Mouse (Mus musculus): ENCODE measurements around the gene Bcap29. TPM values are rescaled to one million over a fixed set of nuclear protein-coding genes. Genes with fewer than 3 reads are reported as not detected.
A peak's percentile ranks its signal among the peaks of the same experiment; 100 is the strongest.
"Not testable (repeated sequence)": the region's sequence is repeated elsewhere in the genome, so short reads cannot be mapped to it uniquely, and the experiment has no call there.

The Bcap29 gene
- 10 to 100 TPM in 19 of 26 experiments, 1 to 10 TPM in 7; 6.8 to 29.4 (median 13.5) TPM for total RNA-seq (2018; cell fraction: chromatin; rRNA removed)
- 10 to 100 TPM; 24.2 to 48.9 (median 35.1) TPM for total RNA-seq (2018; cell fraction: cytosol; rRNA removed)
- total RNA-seq (2018; cell fraction: nucleus; rRNA removed): 10 to 100 TPM in 25 of 26 experiments, 1 to 10 TPM in 1; 6.0 to 54.9 (median 23.5) TPM
- polyA plus RNA-seq (2018): 38.4 to 85.4 TPM (median 50.6 TPM) in 3 replicates

- H3K4me3 ChIP-seq (ENCODE audit: inconsistent target): peak within 1 kb of the TSS; percentile 71
- peak within 1 kb of the TSS; percentile 33 for H3K27ac ChIP-seq
- no peaks in the 10 kb centered on the region for H3K36me3 ChIP-seq (ENCODE audit: inconsistent target)
- 2% methylated on average over 72 of the region's 73 CpGs for WGBS (ENCODE audit: missing documents)
- H3K79me2 ChIP-seq (ENCODE audit: inconsistent target): no peaks in the 10 kb centered on the region
These were observed at the start of gene Bcap29 for GRCm38 (mm10) chr12:31634343-31635239. TSS of gene Bcap29 (minus strand) at chr12:31634658.

GRCm38 (mm10) chr12:31667187-31667586 lies 32.7 kb upstream of the Bcap29 start:
- no peaks in the 10 kb centered on the region for H3K79me2 ChIP-seq (ENCODE audit: inconsistent target)
- no peak overlapping the region for H3K4me3 ChIP-seq (ENCODE audit: inconsistent target)
- H3K36me3 ChIP-seq (ENCODE audit: inconsistent target): peaks cover 18% of the 10 kb centered on the region
- H3K27ac ChIP-seq: no peak overlapping the region
- WGBS (ENCODE audit: missing documents): 88% methylated on average over 3 of the region's 3 CpGs

GRCm38 (mm10) chr12:31665999-31666398 lies 31.5 kb upstream of the Bcap29 start:
- Histone ChIP-seq H3K27ac (no peak overlapping the region), H3K4me3 (ENCODE audit: inconsistent target) (no peak overlapping the region), H3K36me3 (ENCODE audit: inconsistent target) (peaks cover 16% of the 10 kb centered on the region), H3K79me2 (ENCODE audit: inconsistent target) (no peaks in the 10 kb centered on the region)
- WGBS (ENCODE audit: missing documents): 89% methylated on average over 6 of the region's 6 CpGs

- peaks cover 39% of the 10 kb centered on the region; the same call in 1 of the 2 replicates for H3K79me2 ChIP-seq (ENCODE audit: inconsistent target)
- no peaks in the 10 kb centered on the region for H3K36me3 ChIP-seq (ENCODE audit: inconsistent target)
- WGBS (ENCODE audit: missing documents): 100% methylated on average over 2 of the region's 2 CpGs
- no peak overlapping the region for H3K27ac ChIP-seq
- H3K4me3 ChIP-seq (ENCODE audit: inconsistent target): no peak overlapping the region
These were observed 22.4 kb upstream of the Bcap29 start for GRCm38 (mm10) chr12:31656841-31657240.

- peak overlapping the region; percentile 87 for H3K4me3 ChIP-seq (ENCODE audit: inconsistent target)
- H3K79me2 ChIP-seq (ENCODE audit: inconsistent target): peaks cover 39% of the 10 kb centered on the region; the same call in 1 of the 2 replicates
- H3K36me3 ChIP-seq (ENCODE audit: inconsistent target): no peaks in the 10 kb centered on the region
- under 1% methylated on average over 29 of the region's 29 CpGs for WGBS (ENCODE audit: missing documents)
- H3K27ac ChIP-seq: peak overlapping the region; percentile 44
These were observed 20.6 kb upstream of the Bcap29 start for GRCm38 (mm10) chr12:31654965-31655477.

- H3K27ac ChIP-seq: peak within 1 kb of the TSS; percentile 44
These were observed 19.9 kb upstream of the Bcap29 start, which contains the start of the genes Dus4l and Cog5 for GRCm38 (mm10) chr12:31654197-31654964. TSS of gene Dus4l (minus strand) at chr12:31654826. TSS of gene Cog5 (plus strand) at chr12:31654869.

GRCm38 (mm10) chr12:31653611-31654010 lies 19.2 kb upstream of the Bcap29 start:
- Histone ChIP-seq H3K4me3 (ENCODE audit: inconsistent target) (peak overlapping the region; percentile 87; the same call in 1 of the 2 replicates), H3K36me3 (ENCODE audit: inconsistent target) (no peaks in the 10 kb centered on the region), H3K27ac (no peak overlapping the region), H3K79me2 (ENCODE audit: inconsistent target) (peaks cover 37% of the 10 kb centered on the region; the same call in 1 of the 2 replicates)
- 61% methylated on average over 5 of the region's 5 CpGs for WGBS (ENCODE audit: missing documents)

More at GRCm38 (mm10) chr12:31654197-31654964, 19.9 kb upstream of the Bcap29 start, which contains the start of the genes Dus4l and Cog5:
- WGBS (ENCODE audit: missing documents): 1% methylated on average over 44 of the region's 47 CpGs
- no peaks in the 10 kb centered on the region for H3K36me3 ChIP-seq (ENCODE audit: inconsistent target)
- peaks cover 39% of the 10 kb centered on the region; the same call in 1 of the 2 replicates for H3K79me2 ChIP-seq (ENCODE audit: inconsistent target)
- peak within 1 kb of the TSS; percentile 87 for H3K4me3 ChIP-seq (ENCODE audit: inconsistent target)

GRCm38 (mm10) chr12:31635240-31635607 lies 766 bp upstream of the Bcap29 start:
- H3K79me2 ChIP-seq (ENCODE audit: inconsistent target): no peaks in the 10 kb centered on the region
- no peak overlapping the region for H3K27ac ChIP-seq
- 85% methylated on average over 3 of the region's 3 CpGs for WGBS (ENCODE audit: missing documents)
- no peak overlapping the region for H3K4me3 ChIP-seq (ENCODE audit: inconsistent target)
- no peaks in the 10 kb centered on the region for H3K36me3 ChIP-seq (ENCODE audit: inconsistent target)

- no peaks in the 10 kb centered on the region for H3K79me2 ChIP-seq (ENCODE audit: inconsistent target)
- peak overlapping the region; percentile 71 for H3K4me3 ChIP-seq (ENCODE audit: inconsistent target)
- H3K36me3 ChIP-seq (ENCODE audit: inconsistent target): no peaks in the 10 kb centered on the region
- WGBS (ENCODE audit: missing documents): under 1% methylated on average over 13 of the region's 13 CpGs
- H3K27ac ChIP-seq: peak overlapping the region; percentile 33
These were observed 502 bp downstream of the Bcap29 start for GRCm38 (mm10) chr12:31633970-31634342.

- not testable (repeated sequence) for H3K79me2 ChIP-seq (ENCODE audit: inconsistent target); H3K4me3 ChIP-seq (ENCODE audit: inconsistent target); H3K27ac ChIP-seq
- 97% methylated on average over 7 of the region's 9 CpGs for WGBS (ENCODE audit: missing documents)
- peaks cover 13% of the 10 kb centered on the region; the same call in 1 of the 2 replicates for H3K36me3 ChIP-seq (ENCODE audit: inconsistent target)
These were observed 6.1 kb downstream of the Bcap29 start for GRCm38 (mm10) chr12:31628396-31628795.

GRCm38 (mm10) chr12:31625016-31625415 lies 9.4 kb downstream of the Bcap29 start:
- WGBS (ENCODE audit: missing documents): 100% methylated on average over 1 of the region's 1 CpGs
- Histone ChIP-seq H3K27ac (no peak overlapping the region), H3K36me3 (ENCODE audit: inconsistent target) (peaks cover 13% of the 10 kb centered on the region; the same call in 1 of the 2 replicates), H3K79me2 (ENCODE audit: inconsistent target) (no peaks in the 10 kb centered on the region), H3K4me3 (ENCODE audit: inconsistent target) (no peak overlapping the region)

- WGBS (ENCODE audit: missing documents): 95% methylated on average over 8 of the region's 8 CpGs
- peaks cover 17% of the 10 kb centered on the region for H3K36me3 ChIP-seq (ENCODE audit: inconsistent target)
These were observed 14.4 kb downstream of the Bcap29 start for GRCm38 (mm10) chr12:31620106-31620505.

GRCm38 (mm10) chr12:31613353-31613752 lies 21.1 kb downstream of the Bcap29 start:
- Histone ChIP-seq H3K79me2 (ENCODE audit: inconsistent target) (no peaks in the 10 kb centered on the region), H3K36me3 (ENCODE audit: inconsistent target) (peaks cover 13% of the 10 kb centered on the region), H3K4me3 (ENCODE audit: inconsistent target) (no peak overlapping the region), H3K27ac (no peak overlapping the region)
- 93% methylated on average over 4 of the region's 4 CpGs for WGBS (ENCODE audit: missing documents)

More at GRCm38 (mm10) chr12:31620106-31620505, 14.4 kb downstream of the Bcap29 start:
- H3K79me2 ChIP-seq (ENCODE audit: inconsistent target): no peaks in the 10 kb centered on the region
- H3K4me3 ChIP-seq (ENCODE audit: inconsistent target): no peak overlapping the region
- no peak overlapping the region for H3K27ac ChIP-seq

GRCm38 (mm10) chr12:31608138-31608537 lies 26.3 kb downstream of the Bcap29 start:
- H3K79me2 ChIP-seq (ENCODE audit: inconsistent target): no peaks in the 10 kb centered on the region
- H3K27ac ChIP-seq: no peak overlapping the region
- H3K36me3 ChIP-seq (ENCODE audit: inconsistent target): peaks cover 3% of the 10 kb centered on the region; the same call in 1 of the 2 replicates
- no peak overlapping the region for H3K4me3 ChIP-seq (ENCODE audit: inconsistent target)
- WGBS (ENCODE audit: missing documents): 93% methylated on average over 3 of the region's 3 CpGs

Data from macrophage (primary cell).